In genomic region chr9:122185061-122185460, GRCm38 (mm10) we compare ENCODE assay signal across 9 mouse cellular contexts.
DNase-seq lines count a peak whose midpoint lies in the region; ATAC-seq and TF ChIP-seq lines count a peak whose summit lies in the region.
"Had no signal": no experiment of that assay in that cellular context is flagged by ENCODE, and none has a peak within 500 bp of the region (broad histone marks: within the 10 kb centered on the region; RNA-seq: fewer than 3 reads in every experiment).

No protein-coding gene starts in this region.

- intact Hi-C loops in heart, adult 2 months (cut with DNase I): loop anchor here (2.0 to 5.0 kb wide), 3 partner anchors 64 to 166 kb away; no protein-coding TSS in a partner anchor

- no peaks in the 10 kb centered on the region for H3K4me1 ChIP-seq in embryonic facial prominence, embryonic 11.5 days (ENCODE audit: control insufficient read depth, insufficient read depth, low read length)
- H3K4me1 ChIP-seq in heart, adult 2 months (ENCODE audit: control insufficient read depth, insufficient read depth, low read length): peaks cover 38% of the 10 kb centered on the region

- no peak overlapping the region for H3K4me3 ChIP-seq in embryonic facial prominence, embryonic 11.5 days (ENCODE audit: low read depth, low read length)
- no peak overlapping the region for H3K4me3 ChIP-seq in heart, adult 2 months
- H3K4me3 ChIP-seq: heart, embryonic 13.5 days had no signal

- H3K4me2 ChIP-seq in embryonic facial prominence, embryonic 11.5 days (ENCODE audit: low read depth, low read length): no peak overlapping the region
- H3K4me2 ChIP-seq: heart, embryonic 13.5 days had no signal

- ATAC-seq in embryonic facial prominence, embryonic 11.5 days (replicated peaks; ENCODE audit: insufficient number of reproducible peaks, low FRiP score, low TSS enrichment, low read depth): 0 out of 2 replicates have a peak, but pooled peaks have one; percentile 44

- peak; percentile 71 to 79 for DNase-seq in CD8-positive naive resting alpha-beta T cell, adult 2 months (ENCODE audit: low read depth in 2 of 2, low spot score in 2 of 2)
- DNase-seq in adrenal gland, postnatal 36 days: peak; percentile 90 to 91
- peak; percentile 78 for DNase-seq in embryonic facial prominence, embryonic 11.5 days (ENCODE audit: low spot score)
- DNase-seq in heart, adult 2 months: peak; percentile 79 to 85
- peak; percentile 87 to 90 for DNase-seq in kidney, postnatal 4 days
- peak; percentile 80 to 86 for DNase-seq in lung, adult 18-20 months
- peak; percentile 78 to 85 for DNase-seq in right cerebral cortex, adult 2 months (ENCODE audit: low spot score in 2 of 2)
- peak; percentile 47 for DNase-seq in urinary bladder, postnatal 10 days (ENCODE audit: low spot score)

- no peaks in the 10 kb centered on the region for H3K79me2 ChIP-seq in heart, adult 2 months (replicated peaks; ENCODE audit: control insufficient read depth, insufficient read depth, low read length)

- no peaks in the 10 kb centered on the region for H3K36me3 ChIP-seq in embryonic facial prominence, embryonic 11.5 days (replicated peaks; ENCODE audit: control insufficient read depth, insufficient read depth, low read depth, low read length)
- peaks cover 15% of the 10 kb centered on the region; the same call in 1 of the 2 replicates for H3K36me3 ChIP-seq in heart, adult 2 months (ENCODE audit: control insufficient read depth, insufficient read depth, low read length)
- H3K36me3 ChIP-seq: heart, embryonic 13.5 days had no signal

- TF ChIP-seq EP300 in heart, adult 2 months (IDR thresholded peaks at IDR 0.05; ENCODE audit: insufficient read depth, low read depth, low read length): peak; percentile 80; the same call in 1 of the 2 replicates

- TF ChIP-seq POLR2A in heart, adult 2 months (IDR thresholded peaks at IDR 0.05; ENCODE audit: insufficient read depth, low read depth, low read length): no peak

- H3K9me3 ChIP-seq in embryonic facial prominence, embryonic 11.5 days (replicated peaks; ENCODE audit: control insufficient read depth, low read length): no peaks in the 10 kb centered on the region
- H3K9me3 ChIP-seq: heart, embryonic 13.5 days had no signal

- H3K27ac ChIP-seq in embryonic facial prominence, embryonic 11.5 days (replicated peaks; ENCODE audit: low read depth, low read length): no peak overlapping the region
- peak overlapping the region; percentile 98 for H3K27ac ChIP-seq in heart, adult 2 months
- H3K27ac ChIP-seq: heart, embryonic 13.5 days had no signal

- no peak overlapping the region for H3K9ac ChIP-seq in embryonic facial prominence, embryonic 11.5 days (replicated peaks; ENCODE audit: low read length)
- H3K9ac ChIP-seq in heart, adult 2 months (ENCODE audit: low read depth, low read length): peak overlapping the region; percentile 26
- H3K9ac ChIP-seq: heart, embryonic 13.5 days had no signal

- peak; percentile 92 for TF ChIP-seq CTCF in heart, adult 2 months (IDR thresholded peaks at IDR 0.05)

- WGBS in embryonic facial prominence, embryonic 11.5 days: 39% methylated on average over 2 of the region's 2 CpGs
- WGBS in heart, adult 2 months: 5% methylated on average over 2 of the region's 2 CpGs

- no peaks in the 10 kb centered on the region for H3K27me3 ChIP-seq in embryonic facial prominence, embryonic 11.5 days (ENCODE audit: control insufficient read depth, insufficient read depth, low read length)
- no peaks in the 10 kb centered on the region for H3K27me3 ChIP-seq in heart, adult 2 months (ENCODE audit: control insufficient read depth, insufficient read depth, low read length)
- H3K27me3 ChIP-seq: heart, embryonic 13.5 days had no signal
